Mouse (Mus musculus): ENCODE measurements around the gene Ccdc17. TPM values are rescaled to one million over a fixed set of nuclear protein-coding genes. Genes with fewer than 3 reads are reported as not detected.

Ccdc17 gene
- polyA plus RNA-seq, 1 experiment from 2014 or later, result 6.1 TPM

- Histone ChIP-seq H3K9me3 (ENCODE audit: control insufficient read depth, low read length) (no peaks in the 10 kb centered on the region), H3K4me2 (ENCODE audit: low read depth, low read length) (peak overlapping the region; percentile 82), H3K27ac (ENCODE audit: low read length) (peak overlapping the region; percentile 86), H3K27me3 (replicated peaks; ENCODE audit: control insufficient read depth, insufficient read depth, low read length) (no peaks in the 10 kb centered on the region), H3K36me3 (ENCODE audit: control insufficient read depth, insufficient read depth, low read length) (peaks cover 14% of the 10 kb centered on the region), H3K4me3 (ENCODE audit: low read length) (peak overlapping the region; percentile 78), H3K4me1 (ENCODE audit: control insufficient read depth, insufficient read depth, low read length) (peaks cover 20% of the 10 kb centered on the region), H3K9ac (ENCODE audit: low read depth, low read length) (peak overlapping the region; percentile 81)
- peak; percentile 98 for ATAC-seq
- under 1% methylated on average over 50 of the region's 50 CpGs for WGBS
Measured at GRCm38 (mm10) chr4:116596978-116597881, 776 bp downstream of the Ccdc17 start.

- 88% methylated on average over 2 of the region's 2 CpGs for WGBS
- H3K36me3 ChIP-seq (ENCODE audit: control insufficient read depth, insufficient read depth, low read length), result peaks cover 11% of the 10 kb centered on the region; the same call in 1 of the 2 replicates
Measured at GRCm38 (mm10) chr4:116612621-116613020, 16.2 kb downstream of the Ccdc17 start.

GRCm38 (mm10) chr4:116615237-116615636 lies 18.8 kb downstream of the Ccdc17 start:
- Histone ChIP-seq H3K4me1 (ENCODE audit: control insufficient read depth, insufficient read depth, low read length) (no peaks in the 10 kb centered on the region), H3K4me2 (ENCODE audit: low read depth, low read length) (no peak overlapping the region), H3K36me3 (ENCODE audit: control insufficient read depth, insufficient read depth, low read length) (peaks cover 11% of the 10 kb centered on the region; the same call in 1 of the 2 replicates), H3K27me3 (replicated peaks; ENCODE audit: control insufficient read depth, insufficient read depth, low read length) (no peaks in the 10 kb centered on the region), H3K4me3 (ENCODE audit: low read length) (no peak overlapping the region), H3K27ac (ENCODE audit: low read length) (no peak overlapping the region), H3K9ac (ENCODE audit: low read depth, low read length) (no peak overlapping the region), H3K9me3 (ENCODE audit: control insufficient read depth, low read length) (no peaks in the 10 kb centered on the region)
- ATAC-seq, result no peak
- WGBS, result 95% methylated on average over 2 of the region's 2 CpGs

More at GRCm38 (mm10) chr4:116612621-116613020, 16.2 kb downstream of the Ccdc17 start:
- Histone ChIP-seq H3K4me2 (ENCODE audit: low read depth, low read length) (no peak overlapping the region), H3K9me3 (ENCODE audit: control insufficient read depth, low read length) (no peaks in the 10 kb centered on the region), H3K27me3 (replicated peaks; ENCODE audit: control insufficient read depth, insufficient read depth, low read length) (no peaks in the 10 kb centered on the region), H3K9ac (ENCODE audit: low read depth, low read length) (no peak overlapping the region), H3K4me3 (ENCODE audit: low read length) (no peak overlapping the region), H3K4me1 (ENCODE audit: control insufficient read depth, insufficient read depth, low read length) (no peaks in the 10 kb centered on the region), H3K27ac (ENCODE audit: low read length) (no peak overlapping the region)
- no peak for ATAC-seq

- no peaks in the 10 kb centered on the region for H3K9me3 ChIP-seq (ENCODE audit: control insufficient read depth, low read length)
- H3K4me3 ChIP-seq (ENCODE audit: low read length), result no peak overlapping the region
- H3K27me3 ChIP-seq (replicated peaks; ENCODE audit: control insufficient read depth, insufficient read depth, low read length), result no peaks in the 10 kb centered on the region
- no peak overlapping the region for H3K4me2 ChIP-seq (ENCODE audit: low read depth, low read length)
- 91% methylated on average over 4 of the region's 4 CpGs for WGBS
- no peak for ATAC-seq
- H3K4me1 ChIP-seq (ENCODE audit: control insufficient read depth, insufficient read depth, low read length), result peaks cover 12% of the 10 kb centered on the region
- no peak overlapping the region for H3K27ac ChIP-seq (ENCODE audit: low read length)
- peaks cover 2% of the 10 kb centered on the region; the same call in 1 of the 2 replicates for H3K36me3 ChIP-seq (ENCODE audit: control insufficient read depth, insufficient read depth, low read length)
- no peak overlapping the region for H3K9ac ChIP-seq (ENCODE audit: low read depth, low read length)
Measured at GRCm38 (mm10) chr4:116624831-116625230, 28.4 kb downstream of the Ccdc17 start.

GRCm38 (mm10) chr4:116626658-116627358 lies 30.4 kb downstream of the Ccdc17 start:
- WGBS, result under 1% methylated on average over 53 of the region's 53 CpGs
- ATAC-seq, result peak; percentile 79
- peak overlapping the region; percentile 92 for H3K27ac ChIP-seq (ENCODE audit: low read length)
- H3K27me3 ChIP-seq (replicated peaks; ENCODE audit: control insufficient read depth, insufficient read depth, low read length), result no peaks in the 10 kb centered on the region
- H3K4me1 ChIP-seq (ENCODE audit: control insufficient read depth, insufficient read depth, low read length), result peaks cover 12% of the 10 kb centered on the region
- peak overlapping the region; percentile 71 for H3K4me2 ChIP-seq (ENCODE audit: low read depth, low read length)
- peak overlapping the region; percentile 81 for H3K4me3 ChIP-seq (ENCODE audit: low read length)
- H3K36me3 ChIP-seq (ENCODE audit: control insufficient read depth, insufficient read depth, low read length), result no peaks in the 10 kb centered on the region
- H3K9me3 ChIP-seq (ENCODE audit: control insufficient read depth, low read length), result no peaks in the 10 kb centered on the region
- H3K9ac ChIP-seq (ENCODE audit: low read depth, low read length), result peak overlapping the region; percentile 85

GRCm38 (mm10) chr4:116627359-116627716 lies 30.9 kb downstream of the Ccdc17 start:
- H3K4me2 ChIP-seq (ENCODE audit: low read depth, low read length), result peak overlapping the region; percentile 71
- ATAC-seq, result peak; percentile 94
- peak overlapping the region; percentile 85 for H3K9ac ChIP-seq (ENCODE audit: low read depth, low read length)
- H3K4me1 ChIP-seq (ENCODE audit: control insufficient read depth, insufficient read depth, low read length), result peaks cover 12% of the 10 kb centered on the region
- H3K4me3 ChIP-seq (ENCODE audit: low read length), result peak overlapping the region; percentile 81
- WGBS, result 0% methylated on average over 13 of the region's 13 CpGs
- H3K36me3 ChIP-seq (ENCODE audit: control insufficient read depth, insufficient read depth, low read length), result no peaks in the 10 kb centered on the region
- H3K9me3 ChIP-seq (ENCODE audit: control insufficient read depth, low read length), result no peaks in the 10 kb centered on the region
- H3K27me3 ChIP-seq (replicated peaks; ENCODE audit: control insufficient read depth, insufficient read depth, low read length), result no peaks in the 10 kb centered on the region
- peak overlapping the region; percentile 92 for H3K27ac ChIP-seq (ENCODE audit: low read length)

- Histone ChIP-seq H3K36me3 (ENCODE audit: control insufficient read depth, insufficient read depth, low read length) (no peaks in the 10 kb centered on the region), H3K4me2 (ENCODE audit: low read depth, low read length) (peak within 1 kb of the TSS; percentile 71), H3K27ac (ENCODE audit: low read length) (peak within 1 kb of the TSS; percentile 92), H3K27me3 (replicated peaks; ENCODE audit: control insufficient read depth, insufficient read depth, low read length) (no peaks in the 10 kb centered on the region), H3K9ac (ENCODE audit: low read depth, low read length) (peak within 1 kb of the TSS; percentile 85), H3K9me3 (ENCODE audit: control insufficient read depth, low read length) (no peaks in the 10 kb centered on the region), H3K4me3 (ENCODE audit: low read length) (peak within 1 kb of the TSS; percentile 81), H3K4me1 (ENCODE audit: control insufficient read depth, insufficient read depth, low read length) (peaks cover 12% of the 10 kb centered on the region)
- peak; percentile 92 for ATAC-seq
- 7% methylated on average over 23 of the region's 23 CpGs for WGBS
Measured at GRCm38 (mm10) chr4:116627722-116628662, 31.5 kb downstream of the Ccdc17 start, which contains the start of gene Nasp. TSS of gene Nasp (minus strand) at chr4:116627941.

GRCm38 (mm10) chr4:116635197-116635596 lies 38.7 kb downstream of the Ccdc17 start:
- Histone ChIP-seq H3K36me3 (ENCODE audit: control insufficient read depth, insufficient read depth, low read length) (peaks cover 19% of the 10 kb centered on the region), H3K27me3 (replicated peaks; ENCODE audit: control insufficient read depth, insufficient read depth, low read length) (no peaks in the 10 kb centered on the region)
- 94% methylated on average over 1 of the region's 1 CpGs for WGBS

More at GRCm38 (mm10) chr4:116635197-116635596, 38.7 kb downstream of the Ccdc17 start:
- no peak overlapping the region for H3K27ac ChIP-seq (ENCODE audit: low read length)
- H3K9ac ChIP-seq (ENCODE audit: low read depth, low read length), result no peak overlapping the region
- H3K4me1 ChIP-seq (ENCODE audit: control insufficient read depth, insufficient read depth, low read length), result no peaks in the 10 kb centered on the region
- H3K4me2 ChIP-seq (ENCODE audit: low read depth, low read length), result no peak overlapping the region
- no peaks in the 10 kb centered on the region for H3K9me3 ChIP-seq (ENCODE audit: control insufficient read depth, low read length)
- H3K4me3 ChIP-seq (ENCODE audit: low read length), result no peak overlapping the region
- no peak for ATAC-seq
